Mouse (Mus musculus): Measurements from ENCODE around the gene Dbp. TPM values are rescaled to one million over a fixed set of nuclear protein-coding genes. Genes with fewer than 3 reads are reported as not detected.
A peak's percentile ranks its signal among the peaks of the same experiment; 100 is the strongest.

Dbp gene
- polyA plus RNA-seq, 1 experiment: 0.07 TPM

DNA sequence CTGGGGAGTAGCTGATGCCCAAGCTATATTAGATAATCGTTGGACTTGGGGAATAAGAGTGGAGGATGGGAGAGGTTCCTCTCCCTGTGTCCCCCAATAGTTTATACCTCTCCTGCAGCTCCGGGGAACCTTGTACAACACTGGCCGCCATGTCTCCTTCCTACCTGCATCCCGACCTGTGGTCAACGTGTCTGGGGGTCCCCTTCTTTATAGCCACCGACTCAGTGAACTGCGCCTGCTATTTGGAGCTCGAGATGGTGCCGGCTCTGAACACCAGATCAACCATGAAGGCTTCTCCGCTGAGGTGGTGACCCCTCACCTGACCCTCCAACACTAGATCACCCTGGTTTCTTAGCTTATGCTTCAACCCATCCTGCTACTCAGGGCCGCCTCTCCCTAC lies 2.6 kb upstream of the Dbp start:
- Histone ChIP-seq H3K36me3 (ENCODE audit: control insufficient read depth) (no peaks in the 10 kb centered on the region), H3K4me1 (ENCODE audit: control insufficient read depth) (peaks cover 38% of the 10 kb centered on the region), H3K9me3 (ENCODE audit: control insufficient read depth, low read length) (peaks cover 2% of the 10 kb centered on the region; the same call in 1 of the 2 replicates), H3K27me3 (ENCODE audit: control insufficient read depth) (peaks cover 57% of the 10 kb centered on the region), H3K4me3 (replicated peaks) (no peak overlapping the region)
- TF ChIP-seq TAL1 (IDR thresholded peaks at IDR 0.05; ENCODE audit: low read length): no peak
- TF ChIP-seq GATA1 (IDR thresholded peaks at IDR 0.05; ENCODE audit: low read length): no peak

DNA sequence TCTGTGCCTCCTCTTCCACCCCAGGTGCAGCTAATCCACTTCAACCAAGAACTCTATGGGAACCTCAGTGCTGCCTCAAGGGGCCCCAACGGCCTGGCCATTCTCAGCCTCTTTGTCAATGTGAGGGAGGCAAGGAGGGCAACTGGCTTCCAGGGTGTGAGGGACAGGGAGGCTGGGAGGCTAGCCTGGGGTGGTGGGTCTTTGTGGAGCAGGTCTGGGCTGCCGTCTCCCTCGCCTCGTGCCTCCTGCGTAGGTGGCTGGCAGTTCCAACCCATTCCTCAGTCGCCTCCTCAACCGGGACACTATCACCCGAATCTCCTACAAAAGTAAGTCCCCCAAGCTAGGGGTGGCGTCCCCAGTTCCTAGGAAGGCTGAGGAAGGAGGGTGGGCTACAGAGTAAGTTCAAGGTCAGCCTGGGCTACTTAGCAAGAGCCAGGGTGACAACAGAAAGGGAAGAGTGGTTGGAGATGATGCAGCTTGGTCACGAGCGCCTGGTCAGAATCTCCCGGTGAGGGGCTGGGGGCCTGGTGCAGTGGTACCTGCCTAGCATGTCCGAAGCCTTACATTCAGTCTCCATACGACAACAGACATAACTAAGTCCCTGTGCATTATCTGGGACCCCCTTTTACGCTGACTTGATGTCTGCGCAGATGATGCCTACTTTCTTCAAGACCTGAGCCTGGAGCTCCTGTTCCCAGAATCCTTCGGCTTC lies 1.9 kb upstream of the Dbp start:
- TF ChIP-seq TAL1 (IDR thresholded peaks at IDR 0.05; ENCODE audit: low read length) (no peak), GATA1 (IDR thresholded peaks at IDR 0.05; ENCODE audit: low read length) (no peak)
- Histone ChIP-seq H3K9me3 (ENCODE audit: control insufficient read depth, low read length) (peaks cover 2% of the 10 kb centered on the region; the same call in 1 of the 2 replicates), H3K4me3 (replicated peaks) (no peak overlapping the region), H3K36me3 (ENCODE audit: control insufficient read depth) (no peaks in the 10 kb centered on the region), H3K27me3 (ENCODE audit: control insufficient read depth) (peaks cover 54% of the 10 kb centered on the region), H3K4me1 (ENCODE audit: control insufficient read depth) (peaks cover 45% of the 10 kb centered on the region)

DNA sequence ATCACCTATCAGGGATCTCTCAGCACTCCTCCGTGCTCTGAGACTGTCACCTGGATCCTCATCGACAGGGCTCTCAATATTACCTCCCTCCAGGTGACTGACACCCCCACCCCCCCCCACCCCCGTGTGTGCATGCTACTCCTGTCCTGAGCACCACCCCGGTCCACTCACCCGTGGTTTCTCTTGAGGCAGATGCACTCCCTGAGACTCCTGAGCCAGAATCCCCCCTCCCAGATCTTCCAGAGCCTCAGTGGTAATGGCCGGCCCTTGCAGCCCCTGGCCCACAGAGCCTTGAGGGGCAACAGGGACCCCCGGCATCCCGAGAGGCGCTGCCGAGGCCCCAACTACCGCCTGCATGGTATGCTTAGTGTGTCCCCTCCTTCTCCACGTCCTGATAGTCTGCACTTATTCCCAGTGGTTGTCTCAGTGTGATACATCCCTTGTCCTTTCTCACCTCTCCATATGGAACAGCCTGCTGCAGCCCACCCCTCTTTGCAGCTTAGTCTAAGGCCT lies 1.3 kb upstream of the Dbp start:
- Histone ChIP-seq H3K9me3 (ENCODE audit: control insufficient read depth, low read length) (peaks cover 2% of the 10 kb centered on the region; the same call in 1 of the 2 replicates), H3K4me3 (replicated peaks) (peak overlapping the region; percentile 67), H3K27me3 (ENCODE audit: control insufficient read depth) (peaks cover 48% of the 10 kb centered on the region), H3K36me3 (ENCODE audit: control insufficient read depth) (no peaks in the 10 kb centered on the region), H3K4me1 (ENCODE audit: control insufficient read depth) (peaks cover 51% of the 10 kb centered on the region)
- TF ChIP-seq TAL1 (IDR thresholded peaks at IDR 0.05; ENCODE audit: low read length) (no peak), GATA1 (IDR thresholded peaks at IDR 0.05; ENCODE audit: low read length) (no peak)

DNA sequence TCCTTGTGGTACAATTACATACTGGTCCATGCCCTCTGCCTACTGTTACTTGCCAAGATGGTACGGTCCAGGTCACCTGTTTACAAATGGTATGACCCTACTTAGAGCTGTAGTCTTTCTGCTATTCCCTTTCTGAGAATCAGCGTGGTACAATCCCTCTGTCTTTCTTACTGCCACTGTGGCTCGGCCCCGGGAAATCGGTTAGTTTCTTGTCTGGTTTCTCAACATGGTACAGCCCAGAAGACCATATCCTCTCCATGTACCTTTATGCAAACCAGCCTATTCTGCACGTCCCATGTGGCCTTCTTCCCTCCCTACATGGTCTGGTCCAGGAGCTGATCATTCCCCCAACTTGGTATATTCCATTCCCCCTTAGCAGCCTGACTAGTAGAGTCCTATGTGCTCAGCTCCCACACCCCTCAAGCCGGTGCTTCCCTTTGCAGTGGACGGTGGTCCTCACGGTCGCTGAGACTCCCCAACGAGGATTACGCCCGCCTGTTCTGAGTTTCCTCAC lies 785 bp upstream of the Dbp start:
- peaks cover 2% of the 10 kb centered on the region; the same call in 1 of the 2 replicates for H3K9me3 ChIP-seq (ENCODE audit: control insufficient read depth, low read length)
- TF ChIP-seq GATA1 (IDR thresholded peaks at IDR 0.05; ENCODE audit: low read length): no peak
- no peak for TF ChIP-seq TAL1 (IDR thresholded peaks at IDR 0.05; ENCODE audit: low read length)
- H3K4me3 ChIP-seq (replicated peaks): peak overlapping the region; percentile 67
- peaks cover 43% of the 10 kb centered on the region for H3K27me3 ChIP-seq (ENCODE audit: control insufficient read depth)
- H3K36me3 ChIP-seq (ENCODE audit: control insufficient read depth): no peaks in the 10 kb centered on the region
- peaks cover 52% of the 10 kb centered on the region for H3K4me1 ChIP-seq (ENCODE audit: control insufficient read depth)

DNA sequence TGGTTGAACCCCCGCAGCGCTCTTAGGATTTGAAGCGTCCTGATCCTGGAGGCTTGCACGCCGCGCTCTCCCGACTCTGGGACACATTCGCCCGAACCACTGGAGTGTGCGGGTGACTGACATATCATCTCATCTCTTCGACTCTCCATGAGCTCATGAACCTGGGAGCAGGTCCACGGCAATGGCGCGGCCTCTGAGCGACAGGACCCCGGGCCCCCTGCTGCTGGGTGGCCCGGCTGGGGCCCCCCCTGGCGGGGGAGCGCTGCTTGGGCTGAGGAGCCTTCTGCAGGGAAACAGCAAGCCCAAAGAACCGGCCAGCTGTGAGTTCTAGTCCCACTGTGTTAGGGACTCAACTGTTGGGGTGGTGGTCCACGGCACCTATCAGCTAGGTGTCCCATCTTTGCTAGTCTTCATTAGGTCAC lies 566 bp downstream of the Dbp start:
- H3K4me1 ChIP-seq (ENCODE audit: control insufficient read depth): peaks cover 52% of the 10 kb centered on the region
- H3K9me3 ChIP-seq (ENCODE audit: control insufficient read depth, low read length): 0 out of 2 replicates have a peak, but pooled peaks cover 2% of the 10 kb centered on the region

DNA sequence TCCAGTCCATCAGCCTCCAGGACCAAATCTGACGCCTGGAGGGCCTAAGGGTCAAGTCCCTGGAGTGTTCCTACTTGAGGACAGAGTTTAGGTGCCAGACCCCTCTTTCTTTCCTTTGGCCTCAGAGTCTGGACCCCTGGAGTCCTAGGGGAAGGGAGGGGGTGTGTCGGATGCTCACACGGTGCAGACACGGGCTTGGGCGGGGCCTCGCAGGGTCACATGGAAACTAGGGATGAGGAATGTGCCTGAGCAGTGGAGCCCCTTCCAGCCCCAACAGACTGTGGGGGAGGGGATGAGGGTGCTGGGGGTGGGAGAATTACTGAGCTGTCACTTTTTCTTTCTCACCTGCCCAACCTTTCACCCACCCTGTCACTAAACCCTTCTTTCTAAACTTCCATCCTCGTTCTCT lies 989 bp downstream of the Dbp start:
- Histone ChIP-seq H3K9me3 (ENCODE audit: control insufficient read depth, low read length) (no peaks in the 10 kb centered on the region), H3K4me1 (ENCODE audit: control insufficient read depth) (peaks cover 52% of the 10 kb centered on the region), H3K4me3 (replicated peaks) (peak overlapping the region; percentile 67), H3K27me3 (ENCODE audit: control insufficient read depth) (peaks cover 25% of the 10 kb centered on the region), H3K36me3 (ENCODE audit: control insufficient read depth) (peaks cover 12% of the 10 kb centered on the region)
- TF ChIP-seq TAL1 (IDR thresholded peaks at IDR 0.05; ENCODE audit: low read length) (no peak), GATA1 (IDR thresholded peaks at IDR 0.05; ENCODE audit: low read length) (no peak)

More for the DNA sequence above, 566 bp downstream of the Dbp start:
- H3K4me3 ChIP-seq (replicated peaks): peak overlapping the region; percentile 67
- TF ChIP-seq TAL1 (IDR thresholded peaks at IDR 0.05; ENCODE audit: low read length) (no peak), GATA1 (IDR thresholded peaks at IDR 0.05; ENCODE audit: low read length) (no peak)
- peaks cover 29% of the 10 kb centered on the region for H3K27me3 ChIP-seq (ENCODE audit: control insufficient read depth)
- peaks cover 7% of the 10 kb centered on the region for H3K36me3 ChIP-seq (ENCODE audit: control insufficient read depth)

DNA sequence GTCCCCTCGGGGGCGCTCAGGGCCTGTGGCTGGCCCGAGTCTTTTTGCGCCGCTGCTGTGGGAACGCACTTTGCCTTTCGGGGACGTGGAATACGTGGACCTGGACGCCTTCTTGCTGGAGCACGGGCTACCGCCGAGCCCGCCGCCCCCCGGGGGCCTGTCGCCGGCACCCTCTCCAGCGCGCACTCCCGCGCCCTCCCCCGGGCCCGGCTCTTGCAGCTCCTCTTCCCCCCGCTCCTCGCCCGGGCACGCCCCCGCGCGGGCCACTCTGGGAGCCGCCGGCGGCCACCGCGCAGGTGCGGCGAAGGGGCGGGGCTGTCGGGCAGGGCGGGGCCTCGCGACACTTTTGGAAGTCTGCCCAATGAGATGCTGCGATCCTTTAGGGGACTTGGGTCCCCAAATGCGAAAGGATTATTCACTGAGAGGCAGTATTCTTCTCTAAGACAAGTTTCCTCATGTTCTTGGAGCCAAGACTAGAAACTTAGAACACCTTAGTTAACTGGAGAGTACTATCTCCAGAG lies 1.9 kb downstream of the Dbp start:
- Histone ChIP-seq H3K9me3 (ENCODE audit: control insufficient read depth, low read length) (no peaks in the 10 kb centered on the region), H3K4me3 (replicated peaks) (peak overlapping the region; percentile 67), H3K27me3 (ENCODE audit: control insufficient read depth) (peaks cover 16% of the 10 kb centered on the region), H3K36me3 (ENCODE audit: control insufficient read depth) (peaks cover 21% of the 10 kb centered on the region), H3K4me1 (ENCODE audit: control insufficient read depth) (peaks cover 52% of the 10 kb centered on the region)
- no peak for TF ChIP-seq GATA1 (IDR thresholded peaks at IDR 0.05; ENCODE audit: low read length)
- TF ChIP-seq TAL1 (IDR thresholded peaks at IDR 0.05; ENCODE audit: low read length): no peak

DNA sequence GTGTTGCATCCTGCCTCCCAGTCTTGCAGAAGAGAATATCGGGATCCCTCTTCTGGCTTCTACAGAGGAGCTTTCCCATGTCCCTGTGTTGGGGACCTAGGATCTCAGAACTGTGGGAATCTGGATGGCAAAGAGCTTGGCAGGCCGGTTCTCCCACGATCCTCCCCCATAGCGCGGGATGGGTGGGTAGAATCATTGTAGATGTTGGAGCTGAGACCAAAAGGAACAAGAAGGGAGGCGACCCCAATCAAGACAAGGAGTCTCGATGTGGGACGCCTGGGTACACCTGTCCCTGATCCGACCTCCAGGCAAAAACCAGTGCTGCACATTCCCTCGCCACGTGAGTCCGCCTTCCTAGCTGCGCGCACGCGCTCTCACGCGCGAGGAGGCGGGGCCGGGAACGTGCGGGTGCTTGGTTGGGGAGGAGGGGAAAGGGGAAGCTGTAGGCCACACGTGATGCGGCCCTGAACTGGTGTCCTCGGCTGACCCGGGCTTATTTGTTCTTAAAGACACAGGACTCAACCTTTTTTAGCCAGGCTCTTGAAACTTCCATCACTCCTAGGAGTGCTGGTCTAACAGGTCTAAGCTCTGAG lies 2.6 kb downstream of the Dbp start:
- Histone ChIP-seq H3K36me3 (ENCODE audit: control insufficient read depth) (peaks cover 27% of the 10 kb centered on the region), H3K27me3 (ENCODE audit: control insufficient read depth) (peaks cover 11% of the 10 kb centered on the region), H3K4me1 (ENCODE audit: control insufficient read depth) (peaks cover 56% of the 10 kb centered on the region), H3K9me3 (ENCODE audit: control insufficient read depth, low read length) (no peaks in the 10 kb centered on the region), H3K4me3 (replicated peaks) (peak overlapping the region; percentile 67)
- TF ChIP-seq GATA1 (IDR thresholded peaks at IDR 0.05; ENCODE audit: low read length) (no peak), TAL1 (IDR thresholded peaks at IDR 0.05; ENCODE audit: low read length) (no peak)
